Mouse (Mus musculus) small intestine, adult 2 months (tissue): ENCODE data around the gene Iqsec2.

Experiments used
- CTCF ChIP-seq: fragments of 200-500 bp; IDR thresholded peaks from 2 replicates; pipeline ENCODE4 v1.5.1; 2012; ENCODE audit warnings: low read depth, mild to moderate bottlenecking, control low read depth, inconsistent platforms, low read length, moderate library complexity, mixed read lengths; ENCODE audit not compliant: insufficient replicate concordance, insufficient read length; ENCODE audit errors: extremely low read depth
- POLR2A ChIP-seq: fragments of 200-500 bp; IDR thresholded peaks from 2 replicates; pipeline ENCODE4 v1.6.1; 2012; ENCODE audit warnings: low read depth, mild to moderate bottlenecking, control low read depth, inconsistent platforms, low read length, moderate library complexity

- TF ChIP-seq CTCF (no peak), POLR2A (no peak)
These were observed at the start of gene Iqsec2 for GRCm38 (mm10) chrX:152143941-152144741.
